Mouse (Mus musculus): ENCODE results near the gene Olfr706. TPM values are rescaled to one million over a fixed set of nuclear protein-coding genes. Genes with fewer than 3 reads are reported as not detected.

Olfr706 gene
- total RNA-seq, 1 experiment, result not detected

GRCm38 (mm10) chr7:106876791-106877190 lies 11.2 kb downstream of the Olfr706 start, which contains the start of gene Olfr705:
Olfr705 (minus strand) TSS chr7:106876891.
- TF ChIP-seq CHD2 (IDR thresholded peaks at IDR 0.05; ENCODE audit: low read depth, low read length) (no peak), MAFK (IDR thresholded peaks at IDR 0.05; ENCODE audit: insufficient read depth, low read depth, low read length) (no peak), ZNF384 (IDR thresholded peaks at IDR 0.05; ENCODE audit: low read depth, low read length) (no peak), HCFC1 (IDR thresholded peaks at IDR 0.05; ENCODE audit: borderline replicate concordance, insufficient read depth, low read length) (no peak), ZC3H11A (IDR thresholded peaks at IDR 0.05; ENCODE audit: borderline replicate concordance, low read depth, low read length) (no peak)
- Histone ChIP-seq H3K4me1 (ENCODE audit: control insufficient read depth in 2 of 2, insufficient read depth in 2 of 2, low read length in 2 of 2, poor library complexity in 1 of 2) (no peaks in the 10 kb centered on the region), H3K36me3 (ENCODE audit: control insufficient read depth, insufficient read depth, low read length, poor library complexity, severe bottlenecking) (no peaks in the 10 kb centered on the region), H3K9ac (ENCODE audit: insufficient read depth, low read depth, low read length, poor library complexity, severe bottlenecking) (no peak within 1 kb of the TSS), H3K4me3 (ENCODE audit: insufficient read depth in 1 of 2, low read depth in 1 of 2, low read length in 2 of 2, poor library complexity in 1 of 2, severe bottlenecking in 1 of 2) (no peak within 1 kb of the TSS), H3K27ac (ENCODE audit: insufficient read depth, low read depth, low read length, poor library complexity, severe bottlenecking) (no peak within 1 kb of the TSS), H3K9me3 (ENCODE audit: control insufficient read depth, insufficient read depth, low read depth, low read length) (no peaks in the 10 kb centered on the region)
- in situ Hi-C loops (cut with MboI; ENCODE audit: low sequenced_read_pairs in 2 of 2, unreplicated experiment in 2 of 2), result no loop called here
- DNase-seq (ENCODE audit: low read depth, low spot score), result no peak

- DNase-seq (ENCODE audit: low read depth, low spot score), result no peak
- in situ Hi-C loops (cut with MboI; ENCODE audit: low sequenced_read_pairs in 2 of 2, unreplicated experiment in 2 of 2), result no loop called here
- H3K4me3 ChIP-seq (ENCODE audit: insufficient read depth in 1 of 2, low read depth in 1 of 2, low read length in 2 of 2, poor library complexity in 1 of 2, severe bottlenecking in 1 of 2), result no peak within 1 kb of the TSS
- no peak within 1 kb of the TSS for H3K27ac ChIP-seq (ENCODE audit: insufficient read depth, low read depth, low read length, poor library complexity, severe bottlenecking)
- H3K36me3 ChIP-seq (ENCODE audit: control insufficient read depth, insufficient read depth, low read length, poor library complexity, severe bottlenecking), result no peaks in the 10 kb centered on the region
- no peak within 1 kb of the TSS for H3K9ac ChIP-seq (ENCODE audit: insufficient read depth, low read depth, low read length, poor library complexity, severe bottlenecking)
- no peaks in the 10 kb centered on the region for H3K4me1 ChIP-seq (ENCODE audit: control insufficient read depth in 2 of 2, insufficient read depth in 2 of 2, low read length in 2 of 2, poor library complexity in 1 of 2)
- H3K9me3 ChIP-seq (ENCODE audit: control insufficient read depth, insufficient read depth, low read depth, low read length), result no peaks in the 10 kb centered on the region
- TF ChIP-seq HCFC1 (IDR thresholded peaks at IDR 0.05; ENCODE audit: borderline replicate concordance, insufficient read depth, low read length) (no peak), CHD2 (IDR thresholded peaks at IDR 0.05; ENCODE audit: low read depth, low read length) (no peak), ZC3H11A (IDR thresholded peaks at IDR 0.05; ENCODE audit: borderline replicate concordance, low read depth, low read length) (no peak), MAFK (IDR thresholded peaks at IDR 0.05; ENCODE audit: insufficient read depth, low read depth, low read length) (no peak), ZNF384 (IDR thresholded peaks at IDR 0.05; ENCODE audit: low read depth, low read length) (no peak)
Measured at GRCm38 (mm10) chr7:106862885-106863284, 25.1 kb downstream of the Olfr706 start, which contains the start of gene Olfr704. Olfr704 (plus strand) TSS chr7:106863185.

- Histone ChIP-seq H3K9me3 (ENCODE audit: control insufficient read depth, insufficient read depth, low read depth, low read length) (no peaks in the 10 kb centered on the region), H3K27ac (ENCODE audit: insufficient read depth, low read depth, low read length, poor library complexity, severe bottlenecking) (no peak within 1 kb of the TSS), H3K4me3 (ENCODE audit: insufficient read depth in 1 of 2, low read depth in 1 of 2, low read length in 2 of 2, poor library complexity in 1 of 2, severe bottlenecking in 1 of 2) (no peak within 1 kb of the TSS), H3K4me1 (ENCODE audit: control insufficient read depth in 2 of 2, insufficient read depth in 2 of 2, low read length in 2 of 2, poor library complexity in 1 of 2) (no peaks in the 10 kb centered on the region), H3K36me3 (ENCODE audit: control insufficient read depth, insufficient read depth, low read length, poor library complexity, severe bottlenecking) (no peaks in the 10 kb centered on the region), H3K9ac (ENCODE audit: insufficient read depth, low read depth, low read length, poor library complexity, severe bottlenecking) (no peak within 1 kb of the TSS)
- no peak for DNase-seq (ENCODE audit: low read depth, low spot score)
- in situ Hi-C loops (cut with MboI; ENCODE audit: low sequenced_read_pairs in 2 of 2, unreplicated experiment in 2 of 2), result no loop called here
- TF ChIP-seq CHD2 (IDR thresholded peaks at IDR 0.05; ENCODE audit: low read depth, low read length) (no peak), ZNF384 (IDR thresholded peaks at IDR 0.05; ENCODE audit: low read depth, low read length) (no peak), MAFK (IDR thresholded peaks at IDR 0.05; ENCODE audit: insufficient read depth, low read depth, low read length) (no peak), HCFC1 (IDR thresholded peaks at IDR 0.05; ENCODE audit: borderline replicate concordance, insufficient read depth, low read length) (no peak), ZC3H11A (IDR thresholded peaks at IDR 0.05; ENCODE audit: borderline replicate concordance, low read depth, low read length) (no peak)
Measured at GRCm38 (mm10) chr7:106843060-106843459, 44.9 kb downstream of the Olfr706 start, which contains the start of gene Olfr703. Olfr703 (plus strand) TSS chr7:106843360.

GRCm38 (mm10) chr7:106833793-106834192 lies 54.2 kb downstream of the Olfr706 start, which contains the start of gene Olfr702:
Olfr702 (minus strand) TSS chr7:106833893.
- no peak within 1 kb of the TSS for H3K27ac ChIP-seq (ENCODE audit: insufficient read depth, low read depth, low read length, poor library complexity, severe bottlenecking)
- TF ChIP-seq CHD2 (IDR thresholded peaks at IDR 0.05; ENCODE audit: low read depth, low read length) (no peak), ZNF384 (IDR thresholded peaks at IDR 0.05; ENCODE audit: low read depth, low read length) (no peak), HCFC1 (IDR thresholded peaks at IDR 0.05; ENCODE audit: borderline replicate concordance, insufficient read depth, low read length) (no peak), MAFK (IDR thresholded peaks at IDR 0.05; ENCODE audit: insufficient read depth, low read depth, low read length) (no peak), ZC3H11A (IDR thresholded peaks at IDR 0.05; ENCODE audit: borderline replicate concordance, low read depth, low read length) (no peak)
- no peak for DNase-seq (ENCODE audit: low read depth, low spot score)
- no peak within 1 kb of the TSS for H3K4me3 ChIP-seq (ENCODE audit: insufficient read depth in 1 of 2, low read depth in 1 of 2, low read length in 2 of 2, poor library complexity in 1 of 2, severe bottlenecking in 1 of 2)
- H3K4me1 ChIP-seq (ENCODE audit: control insufficient read depth in 2 of 2, insufficient read depth in 2 of 2, low read length in 2 of 2, poor library complexity in 1 of 2), result no peaks in the 10 kb centered on the region
- no peaks in the 10 kb centered on the region for H3K9me3 ChIP-seq (ENCODE audit: control insufficient read depth, insufficient read depth, low read depth, low read length)
- H3K9ac ChIP-seq (ENCODE audit: insufficient read depth, low read depth, low read length, poor library complexity, severe bottlenecking), result no peak within 1 kb of the TSS
- in situ Hi-C loops (cut with MboI; ENCODE audit: low sequenced_read_pairs in 2 of 2, unreplicated experiment in 2 of 2), result no loop called here
- no peaks in the 10 kb centered on the region for H3K36me3 ChIP-seq (ENCODE audit: control insufficient read depth, insufficient read depth, low read length, poor library complexity, severe bottlenecking)

Other genes with a start within 250 kb of the Olfr706 start
- gene Olfr693, start 207.6 kb downstream of the Olfr706 start, total RNA-seq (2012; rRNA removed), result not detected in 2 replicates
- not detected in 2 replicates for gene Olfr694, start 196.3 kb downstream of the Olfr706 start, total RNA-seq (2012; rRNA removed)
- gene Olfr695, start 171.8 kb downstream of the Olfr706 start, total RNA-seq (2012; rRNA removed), result not detected in 2 replicates
- gene Olfr697, start 145.7 kb downstream of the Olfr706 start, total RNA-seq (2012; rRNA removed), result not detected in 2 replicates
- not detected in 2 replicates for gene Olfr698, start 132.8 kb downstream of the Olfr706 start, total RNA-seq (2012; rRNA removed)
- gene Olfr699, start 95.0 kb downstream of the Olfr706 start, total RNA-seq (2012; rRNA removed), result 0.42 and 0.49 TPM in 2 replicates
- gene Olfr700, start 79.3 kb downstream of the Olfr706 start, total RNA-seq (2012; rRNA removed), result not detected in 2 replicates
- 0.31 TPM in 1 of 2 replicates, not detected in the other for gene Olfr701, start 74.0 kb downstream of the Olfr706 start, total RNA-seq (2012; rRNA removed)
- gene Olfr702, start 54.3 kb downstream of the Olfr706 start, total RNA-seq (2012; rRNA removed), result not detected in 2 replicates
- not detected in 2 replicates for gene Olfr703, start 44.8 kb downstream of the Olfr706 start, total RNA-seq (2012; rRNA removed)
- gene Olfr704, start 25.0 kb downstream of the Olfr706 start, total RNA-seq (2012; rRNA removed), result not detected in 2 replicates
- 0.13 and 0.26 TPM in 2 replicates for gene Olfr705, start 11.3 kb downstream of the Olfr706 start, total RNA-seq (2012; rRNA removed)
- not detected in 2 replicates for gene Olfr707, start 13.1 kb upstream of the Olfr706 start, total RNA-seq (2012; rRNA removed)
- gene Olfr1532-ps1, start 19.8 kb upstream of the Olfr706 start, total RNA-seq (2012; rRNA removed), result not detected in 2 replicates
- gene Olfr709-ps1, start 44.1 kb upstream of the Olfr706 start, total RNA-seq (2012; rRNA removed), result not detected in 2 replicates
- gene Olfr710, start 60.1 kb upstream of the Olfr706 start, total RNA-seq (2012; rRNA removed), result not detected in 2 replicates
- gene Olfr6, start 75.8 kb upstream of the Olfr706 start, total RNA-seq (2012; rRNA removed), result not detected in 2 replicates
- not detected in 2 replicates for gene Olfr711, start 87.3 kb upstream of the Olfr706 start, total RNA-seq (2012; rRNA removed)
- not detected in 2 replicates for gene Olfr2, start 117.9 kb upstream of the Olfr706 start, total RNA-seq (2012; rRNA removed)
- not detected in 2 replicates for gene Olfr713, start 143.0 kb upstream of the Olfr706 start, total RNA-seq (2012; rRNA removed)
- gene Olfr714, start 182.8 kb upstream of the Olfr706 start, total RNA-seq (2012; rRNA removed), result not detected in 2 replicates
- not detected in 2 replicates for gene Olfr17, start 205.1 kb upstream of the Olfr706 start, total RNA-seq (2012; rRNA removed)
- gene Olfr715b, start 222.2 kb upstream of the Olfr706 start, total RNA-seq (2012; rRNA removed), result not detected in 2 replicates
- not detected in 2 replicates for gene Olfr715, start 242.9 kb upstream of the Olfr706 start, total RNA-seq (2012; rRNA removed)